26 mouse cellular contexts compared by ENCODE assay signal in genomic region chr7:77622934-77623333, GRCm38 (mm10).
DNase-seq lines count a peak whose midpoint lies in the region; ATAC-seq and TF ChIP-seq lines count a peak whose summit lies in the region.
"Had no signal": no experiment of that assay in that cellular context is flagged by ENCODE, and none has a peak within 500 bp of the region (broad histone marks: within the 10 kb centered on the region; RNA-seq: fewer than 3 reads in every experiment).

No protein-coding gene starts in this region.

- intact Hi-C loops in heart, postnatal 25 days (cut with DNase I), result no loop called here

- H3K9ac ChIP-seq in forebrain, postnatal 0 days, result no peak overlapping the region
- no peak overlapping the region for H3K9ac ChIP-seq in forebrain, embryonic 11.5 days (ENCODE audit: low read length)
- no peak overlapping the region for H3K9ac ChIP-seq in limb, embryonic 14.5 days (ENCODE audit: low read depth, low read length, severe bottlenecking)
- H3K9ac ChIP-seq in midbrain, embryonic 13.5 days (replicated peaks), result no peak overlapping the region
- no peak overlapping the region for H3K9ac ChIP-seq in lung, postnatal 0 days (replicated peaks; ENCODE audit: low read depth)
- H3K9ac ChIP-seq: heart, embryonic 12.5 days; liver, embryonic 14.5 days had no signal

- no peaks in the 10 kb centered on the region for H3K27me3 ChIP-seq in forebrain, postnatal 0 days (ENCODE audit: insufficient read depth, low read length)
- no peaks in the 10 kb centered on the region for H3K27me3 ChIP-seq in forebrain, embryonic 11.5 days (ENCODE audit: control insufficient read depth, insufficient read depth, low read length)
- H3K27me3 ChIP-seq in limb, embryonic 14.5 days (ENCODE audit: control insufficient read depth, insufficient read depth, low read length), result no peaks in the 10 kb centered on the region
- H3K27me3 ChIP-seq in limb, embryonic 10.5 days (ENCODE audit: low read depth, poor library complexity, severe bottlenecking), result no peaks in the 10 kb centered on the region
- H3K27me3 ChIP-seq in midbrain, embryonic 13.5 days, result no peaks in the 10 kb centered on the region
- no peaks in the 10 kb centered on the region for H3K27me3 ChIP-seq in lung, postnatal 0 days (replicated peaks; ENCODE audit: insufficient read depth, low read length)
- H3K27me3 ChIP-seq: heart, embryonic 12.5 days had no signal

- H3K36me3 ChIP-seq in forebrain, postnatal 0 days (ENCODE audit: insufficient read depth), result no peaks in the 10 kb centered on the region
- no peaks in the 10 kb centered on the region for H3K36me3 ChIP-seq in forebrain, embryonic 11.5 days (ENCODE audit: control insufficient read depth, insufficient read depth, low read length)
- H3K36me3 ChIP-seq in limb, embryonic 14.5 days (ENCODE audit: control insufficient read depth, insufficient read depth, low read length), result no peaks in the 10 kb centered on the region
- no peaks in the 10 kb centered on the region for H3K36me3 ChIP-seq in limb, embryonic 10.5 days
- H3K36me3 ChIP-seq in midbrain, embryonic 13.5 days, result no peaks in the 10 kb centered on the region
- no peaks in the 10 kb centered on the region for H3K36me3 ChIP-seq in lung, postnatal 0 days (ENCODE audit: insufficient read depth, low read length)
- H3K36me3 ChIP-seq: heart, embryonic 12.5 days had no signal

- no peak overlapping the region for H3K4me2 ChIP-seq in forebrain, postnatal 0 days (ENCODE audit: low read depth)
- no peak overlapping the region for H3K4me2 ChIP-seq in forebrain, embryonic 11.5 days (ENCODE audit: low read depth, low read length, severe bottlenecking)
- H3K4me2 ChIP-seq in limb, embryonic 14.5 days (replicated peaks; ENCODE audit: low read depth, low read length, severe bottlenecking), result no peak overlapping the region
- H3K4me2 ChIP-seq in midbrain, embryonic 13.5 days (replicated peaks), result no peak overlapping the region
- no peak overlapping the region for H3K4me2 ChIP-seq in lung, postnatal 0 days (replicated peaks; ENCODE audit: low read depth, low read length)
- H3K4me2 ChIP-seq: heart, embryonic 12.5 days had no signal

- 0 out of 2 replicates have a peak overlapping the region, but pooled peaks have one; percentile 0 for H3K27ac ChIP-seq in forebrain, postnatal 0 days (ENCODE audit: low read depth, low read length)
- no peak overlapping the region for H3K27ac ChIP-seq in forebrain, embryonic 11.5 days (ENCODE audit: low read depth, low read length)
- H3K27ac ChIP-seq in limb, embryonic 14.5 days (replicated peaks; ENCODE audit: low read depth, low read length), result no peak overlapping the region
- H3K27ac ChIP-seq in limb, embryonic 10.5 days, result no peak overlapping the region
- no peak overlapping the region for H3K27ac ChIP-seq in midbrain, embryonic 13.5 days
- H3K27ac ChIP-seq in lung, postnatal 0 days (ENCODE audit: low read length), result no peak overlapping the region
- H3K27ac ChIP-seq: gastrocnemius, adult 2 months; liver, embryonic 14.5 days had no signal

- TF ChIP-seq POLR2A in limb, embryonic 14.5 days (IDR thresholded peaks at IDR 0.05; ENCODE audit: borderline replicate concordance, extremely low read depth, insufficient read depth, insufficient read length), result no peak
- no peak for TF ChIP-seq POLR2A in brain, embryonic 14.5 days (IDR thresholded peaks at IDR 0.05; ENCODE audit: borderline replicate concordance, extremely low read depth, insufficient read depth, insufficient read length, poor library complexity, severe bottlenecking)

- peaks cover 10% of the 10 kb centered on the region; the same call in 1 of the 2 replicates for H3K4me1 ChIP-seq in forebrain, postnatal 0 days (ENCODE audit: insufficient read depth)
- H3K4me1 ChIP-seq in forebrain, embryonic 11.5 days (replicated peaks; ENCODE audit: control insufficient read depth, insufficient read depth, low read length), result peaks cover 6% of the 10 kb centered on the region; the same call in 1 of the 2 replicates
- H3K4me1 ChIP-seq in limb, embryonic 14.5 days (ENCODE audit: control insufficient read depth, insufficient read depth, low read length), result no peaks in the 10 kb centered on the region
- no peaks in the 10 kb centered on the region for H3K4me1 ChIP-seq in limb, embryonic 10.5 days
- H3K4me1 ChIP-seq in midbrain, embryonic 13.5 days (replicated peaks), result peaks cover 10% of the 10 kb centered on the region; the same call in 1 of the 2 replicates
- no peaks in the 10 kb centered on the region for H3K4me1 ChIP-seq in lung, postnatal 0 days (ENCODE audit: insufficient read depth, low read depth, low read length)
- H3K4me1 ChIP-seq: heart, embryonic 12.5 days had no signal

- no peak overlapping the region for H3K4me3 ChIP-seq in forebrain, postnatal 0 days (ENCODE audit: low read depth, low read length)
- no peak overlapping the region for H3K4me3 ChIP-seq in forebrain, embryonic 11.5 days (ENCODE audit: low read depth, low read length)
- H3K4me3 ChIP-seq in limb, embryonic 14.5 days (replicated peaks; ENCODE audit: low read length), result no peak overlapping the region
- H3K4me3 ChIP-seq in limb, embryonic 10.5 days, result no peak overlapping the region
- no peak overlapping the region for H3K4me3 ChIP-seq in midbrain, embryonic 13.5 days (replicated peaks)
- no peak overlapping the region for H3K4me3 ChIP-seq in lung, postnatal 0 days (ENCODE audit: low read depth, low read length)
- H3K4me3 ChIP-seq: gastrocnemius, adult 2 months; heart, embryonic 12.5 days had no signal

- H3K9me3 ChIP-seq in forebrain, postnatal 0 days (ENCODE audit: low read length), result no peaks in the 10 kb centered on the region
- H3K9me3 ChIP-seq in forebrain, embryonic 11.5 days (ENCODE audit: control insufficient read depth, low read length), result no peaks in the 10 kb centered on the region
- no peaks in the 10 kb centered on the region for H3K9me3 ChIP-seq in limb, embryonic 14.5 days (ENCODE audit: control insufficient read depth, low read length)
- H3K9me3 ChIP-seq in limb, embryonic 10.5 days (replicated peaks), result no peaks in the 10 kb centered on the region
- no peaks in the 10 kb centered on the region for H3K9me3 ChIP-seq in midbrain, embryonic 13.5 days
- H3K9me3 ChIP-seq in lung, postnatal 0 days (ENCODE audit: low read length), result no peaks in the 10 kb centered on the region
- H3K9me3 ChIP-seq: heart, embryonic 12.5 days had no signal

- no peak for TF ChIP-seq CTCF in forebrain, postnatal 0 days (IDR thresholded peaks at IDR 0.05; ENCODE audit: low read depth)
- TF ChIP-seq CTCF in brain, embryonic 14.5 days (IDR thresholded peaks at IDR 0.05; ENCODE audit: borderline replicate concordance, extremely low read depth, insufficient read depth, insufficient read length), result no peak
- no peak for TF ChIP-seq CTCF in lung, postnatal 0 days (IDR thresholded peaks at IDR 0.05)

- DNase-seq in forebrain, postnatal 0 days, result peak; percentile 32
- DNase-seq in forebrain, embryonic 11.5 days (ENCODE audit: low spot score), result no peak
- DNase-seq in limb, embryonic 14.5 days (ENCODE audit: low spot score), result no peak
- DNase-seq in limb, embryonic 10.5 days (ENCODE audit: low spot score), result no peak
- peak; percentile 61 for DNase-seq in brain, embryonic 14.5 days (ENCODE audit: low read depth)
- DNase-seq in heart, postnatal 25 days (ENCODE audit: low spot score), result no peak
- DNase-seq in lung, postnatal 0 days (ENCODE audit: low spot score), result no peak
- DNase-seq: adrenal gland, postnatal 25 days; B cell, adult 2 months; cerebellum, adult 18-20 months; cerebellum, postnatal 10 days; gastrocnemius, adult 2 months; gastrocnemius, postnatal 36 days; heart, adult 18-20 months; kidney, adult 18-20 months; kidney, postnatal 36 days; layer of hippocampus, postnatal 36 days; left cerebral cortex, postnatal 4 days; liver; lung, adult 2 months; lung, postnatal 14 days; spleen, adult 18-20 months; thymus, postnatal 14 days had no signal

- no peak for TF ChIP-seq EP300 in lung, postnatal 0 days (IDR thresholded peaks at IDR 0.05)

- peak; percentile 83 for ATAC-seq in forebrain, postnatal 0 days
- no peak for ATAC-seq in forebrain, embryonic 11.5 days (replicated peaks; ENCODE audit: low FRiP score)
- ATAC-seq in limb, embryonic 14.5 days (ENCODE audit: low FRiP score, low read depth), result peak; percentile 30; the same call in 1 of the 2 replicates
- ATAC-seq in midbrain, embryonic 13.5 days, result 0 out of 2 replicates have a peak, but pooled peaks have one; percentile 24
- no peak for ATAC-seq in lung, postnatal 0 days

Comparison
In these comparisons a context has a peak if more than half of its experiments do, and no peak if none do; other contexts are left out.
1. ATAC-seq: peak in forebrain, postnatal 0 days (single experiment), limb, embryonic 14.5 days (single experiment) and midbrain, embryonic 13.5 days (single experiment); none in forebrain, embryonic 11.5 days (single experiment) and lung, postnatal 0 days (single experiment).
2. DNase-seq: peak in forebrain, postnatal 0 days (single experiment) and brain, embryonic 14.5 days (single experiment); none in forebrain, embryonic 11.5 days (single experiment), limb, embryonic 14.5 days (single experiment), limb, embryonic 10.5 days (single experiment), heart, postnatal 25 days (single experiment) and lung, postnatal 0 days (single experiment).